Mouse (Mus musculus) gastrocnemius, adult 2 months (tissue): ENCODE data around the gene Fgfr2. TPM values are rescaled to one million over a fixed set of nuclear protein-coding genes. Genes with fewer than 3 reads are reported as not detected.

Experiments
- DNase-seq: peaks from one replicate; pipeline ENCODE4 v3.0.0; 2022
- H3K27ac ChIP-seq: fragments of 200-600 bp; 2 replicates; pipeline ENCODE4 v1.8.1; 2022; ENCODE audit warnings: mild to moderate bottlenecking
- H3K4me3 ChIP-seq: fragments of 200-600 bp; 2 replicates; pipeline ENCODE4 v1.8.1; 2022; ENCODE audit warnings: mild to moderate bottlenecking, moderate library complexity
- CTCF ChIP-seq: fragments of 200-600 bp; IDR thresholded peaks from 2 replicates; pipeline ENCODE4 v1.8.1; 2022; ENCODE audit warnings: antibody characterized with exemption, mild to moderate bottlenecking, moderate library complexity
- intact Hi-C: fragments of 180-260 bp; cut with DNase I; formaldehyde crosslinking; loops from one replicate; pipeline ENCODE4 v1.15.1; 2025
- total RNA-seq, 2 experiments: library from RNA; stranded (reverse); gene quantifications; 2 replicates each; pipeline ENCODE4 v1.2.3; 2021

Fgfr2 gene
- total RNA-seq, 2 experiments from 2014 or later, result 0.15 to 0.33 TPM

GRCm38 (mm10) chr7:132435486-132436055 is 687.6 kb downstream of the Fgfr2 start:
- no peak overlapping the region for H3K27ac ChIP-seq
- intact Hi-C loops, result no loop called here
- H3K4me3 ChIP-seq, result no peak overlapping the region
- no peak for DNase-seq
- no peak for TF ChIP-seq CTCF

GRCm38 (mm10) chr7:132429324-132429723 is 693.8 kb downstream of the Fgfr2 start:
- Histone ChIP-seq H3K27ac (no peak overlapping the region), H3K4me3 (no peak overlapping the region)
- intact Hi-C loops, result no loop called here
- TF ChIP-seq CTCF, result no peak
- DNase-seq, result no peak

- DNase-seq, result no peak
- intact Hi-C loops, result no loop called here
- H3K27ac ChIP-seq, result no peak overlapping the region
- H3K4me3 ChIP-seq, result no peak overlapping the region
- TF ChIP-seq CTCF, result no peak
These were observed 694.8 kb downstream of the Fgfr2 start for GRCm38 (mm10) chr7:132428308-132428707.

GRCm38 (mm10) chr7:132426069-132426468 is 697.1 kb downstream of the Fgfr2 start:
- DNase-seq, result no peak
- no peak for TF ChIP-seq CTCF
- intact Hi-C loops, result no loop called here
- Histone ChIP-seq H3K4me3 (no peak overlapping the region), H3K27ac (no peak overlapping the region; the same call in 1 of the 2 replicates)

- Histone ChIP-seq H3K27ac (no peak overlapping the region), H3K4me3 (no peak overlapping the region)
- intact Hi-C loops, result no loop called here
- TF ChIP-seq CTCF, result no peak
- no peak for DNase-seq
These were observed 697.7 kb downstream of the Fgfr2 start for GRCm38 (mm10) chr7:132425364-132425999.

- Histone ChIP-seq H3K4me3 (no peak overlapping the region), H3K27ac (peak overlapping the region; percentile 24; the same call in 1 of the 2 replicates)
- intact Hi-C loops, result no loop called here
- DNase-seq, result no peak
- TF ChIP-seq CTCF, result no peak
These were observed 699.6 kb downstream of the Fgfr2 start for GRCm38 (mm10) chr7:132423570-132423969.

GRCm38 (mm10) chr7:132419378-132420255 is 703.5 kb downstream of the Fgfr2 start:
- intact Hi-C loops, result no loop called here
- Histone ChIP-seq H3K27ac (no peak overlapping the region), H3K4me3 (no peak overlapping the region)
- TF ChIP-seq CTCF, result no peak
- no peak for DNase-seq

GRCm38 (mm10) chr7:132416866-132417265 is 706.3 kb downstream of the Fgfr2 start:
- no peak for DNase-seq
- no peak for TF ChIP-seq CTCF
- Histone ChIP-seq H3K4me3 (no peak overlapping the region), H3K27ac (no peak overlapping the region)
- intact Hi-C loops, result no loop called here

- H3K27ac ChIP-seq, result no peak overlapping the region
- no peak overlapping the region for H3K4me3 ChIP-seq
- TF ChIP-seq CTCF, result no peak
- intact Hi-C loops, result no loop called here
- DNase-seq, result no peak
These were observed 707.3 kb downstream of the Fgfr2 start for GRCm38 (mm10) chr7:132415866-132416265.

GRCm38 (mm10) chr7:132412520-132412919 is 710.6 kb downstream of the Fgfr2 start:
- intact Hi-C loops, result no loop called here
- Histone ChIP-seq H3K27ac (no peak overlapping the region), H3K4me3 (no peak overlapping the region)
- no peak for DNase-seq
- no peak for TF ChIP-seq CTCF

- DNase-seq, result no peak
- no peak for TF ChIP-seq CTCF
- intact Hi-C loops, result no loop called here
- Histone ChIP-seq H3K27ac (no peak overlapping the region), H3K4me3 (no peak overlapping the region)
These were observed 711.4 kb downstream of the Fgfr2 start for GRCm38 (mm10) chr7:132411708-132412107.

GRCm38 (mm10) chr7:132410958-132411357 is 712.2 kb downstream of the Fgfr2 start:
- no peak for DNase-seq
- H3K4me3 ChIP-seq, result no peak overlapping the region
- no peak overlapping the region for H3K27ac ChIP-seq
- intact Hi-C loops, result no loop called here
- no peak for TF ChIP-seq CTCF

- no peak for DNase-seq
- no peak overlapping the region for H3K4me3 ChIP-seq
- H3K27ac ChIP-seq, result no peak overlapping the region
- intact Hi-C loops, result no loop called here
- no peak for TF ChIP-seq CTCF
These were observed 713.3 kb downstream of the Fgfr2 start for GRCm38 (mm10) chr7:132409890-132410289.
